ENCODE assay signal across 18 mouse cellular contexts in genomic region chr12:51756599-51756961, GRCm38 (mm10).
"Had no signal": no experiment of that assay in that cellular context is flagged by ENCODE, and none has a peak within 500 bp of the region (broad histone marks: within the 10 kb centered on the region; RNA-seq: fewer than 3 reads in every experiment).

No protein-coding gene starts in this region.

- H3K4me3 ChIP-seq: limb, embryonic 12.5 days; limb, embryonic 15.5 days; liver, embryonic 15.5 days; stomach, embryonic 15.5 days had no signal

- H3K9me3 ChIP-seq: limb, embryonic 12.5 days; limb, embryonic 15.5 days; liver, embryonic 15.5 days; stomach, embryonic 15.5 days had no signal

- H3K4me1 ChIP-seq: limb, embryonic 12.5 days; limb, embryonic 15.5 days; stomach, embryonic 15.5 days had no signal

- H3K27me3 ChIP-seq: limb, embryonic 12.5 days; limb, embryonic 15.5 days; liver, embryonic 15.5 days; stomach, embryonic 15.5 days had no signal

- DNase-seq: kidney, adult 18-20 months; kidney, adult 9 months; kidney, postnatal 10 days; left cerebral cortex, postnatal 4 days; lung, adult 2 months; lung, postnatal 14 days; lung, postnatal 4 days; midbrain, embryonic 14.5 days; spleen, adult 18-20 months; thymus, adult 2 months; thymus, postnatal 14 days had no signal

- H3K9ac ChIP-seq: limb, embryonic 12.5 days; limb, embryonic 15.5 days; liver, embryonic 15.5 days; stomach, embryonic 15.5 days had no signal

- ATAC-seq: inflammation-experienced regulatory T-cells, adult 6 months had no signal

- H3K27ac ChIP-seq: limb, embryonic 12.5 days; liver, embryonic 15.5 days; stomach, embryonic 15.5 days had no signal

- H3K4me2 ChIP-seq: limb, embryonic 12.5 days; limb, embryonic 15.5 days; liver, embryonic 11.5 days; liver, embryonic 15.5 days; midbrain, embryonic 11.5 days; stomach, embryonic 15.5 days had no signal
